Mouse (Mus musculus) thymus, adult 2 months (tissue): ENCODE measurements around the gene Slc25a1.

ENCODE experiments used
- CTCF ChIP-seq: fragments of 200-500 bp; IDR thresholded peaks from 2 replicates; pipeline ENCODE4 v1.5.1; 2012; ENCODE audit warnings: mild to moderate bottlenecking, control low read depth, low read length, moderate library complexity, borderline replicate concordance; ENCODE audit not compliant: control insufficient read depth, poor library complexity, insufficient read depth; ENCODE audit errors: extremely low read depth
- POLR2A ChIP-seq: fragments of 200-500 bp; IDR thresholded peaks from 2 replicates; pipeline ENCODE4 v1.6.1; 2012; ENCODE audit warnings: mild to moderate bottlenecking, low read length, control low read depth, moderate library complexity; ENCODE audit not compliant: control insufficient read depth, poor library complexity, insufficient read depth; ENCODE audit errors: extremely low read depth

DNA sequence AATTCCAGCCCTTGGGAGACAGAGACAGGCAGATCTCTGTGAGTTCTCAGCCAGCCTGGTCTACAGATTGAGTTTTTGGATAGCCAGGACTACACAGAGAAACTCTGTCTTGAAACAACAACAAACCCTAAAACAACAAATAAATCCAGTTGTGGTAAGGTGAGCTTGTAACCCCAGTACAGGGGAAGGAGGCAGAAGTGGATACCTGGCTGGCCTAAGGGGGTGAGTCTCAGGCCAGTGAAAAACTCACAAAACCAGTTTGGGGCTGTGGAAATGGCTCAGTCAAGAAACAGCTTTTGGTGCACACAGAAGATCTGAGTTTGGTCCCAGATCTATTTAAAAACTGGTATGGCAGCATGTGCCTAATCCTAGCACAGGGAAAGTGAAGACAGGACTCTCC, 45.8 kb downstream of the Slc25a1 start:
- TF ChIP-seq POLR2A: no peak
- no peak for TF ChIP-seq CTCF
